Mouse (Mus musculus): ENCODE data around the gene Plekhs1. TPM values are rescaled to one million over a fixed set of nuclear protein-coding genes. Genes with fewer than 3 reads are reported as not detected.

Plekhs1 gene
- polyA plus RNA-seq, 1 experiment from 2014 or later, result 0.09 TPM

DNA sequence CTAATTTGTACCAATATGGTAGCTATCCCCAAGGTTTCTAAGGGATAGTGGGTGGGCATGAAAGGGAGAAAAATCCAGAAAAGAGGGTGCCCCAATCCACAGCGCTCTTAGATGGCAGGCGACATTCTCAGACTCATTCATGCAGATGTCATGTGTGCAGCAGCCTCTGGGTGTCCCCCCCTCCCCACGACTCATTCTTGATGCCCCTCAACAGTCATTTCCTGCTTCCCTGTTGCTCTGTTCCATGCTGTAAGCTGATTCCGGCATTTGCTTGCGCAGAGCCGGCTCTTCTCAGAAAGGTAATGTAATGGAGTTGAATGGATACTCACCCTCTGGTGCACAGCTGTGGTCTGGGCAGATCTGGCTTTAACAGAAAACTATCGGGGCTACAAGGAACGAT is 31.1 kb upstream of the Plekhs1 start:
- no peaks in the 10 kb centered on the region for H3K4me1 ChIP-seq (ENCODE audit: control insufficient read depth, insufficient read depth, low read length)
- DNase-seq (ENCODE audit: low spot score) (no peak), ATAC-seq (ENCODE audit: insufficient read depth, low FRiP score, low TSS enrichment) (no peak)
- no peak overlapping the region for H3K4me2 ChIP-seq (ENCODE audit: low read depth)
- WGBS, result 75% methylated on average over 8 of the region's 8 CpGs
- H3K9me3 ChIP-seq (ENCODE audit: control insufficient read depth, low read length), result no peaks in the 10 kb centered on the region
- no peak overlapping the region for H3K4me3 ChIP-seq (ENCODE audit: low read depth, low read length)
- H3K27me3 ChIP-seq (ENCODE audit: control insufficient read depth, insufficient read depth, low read length), result no peaks in the 10 kb centered on the region
- H3K36me3 ChIP-seq (ENCODE audit: control insufficient read depth, insufficient read depth, low read length), result no peaks in the 10 kb centered on the region
- no peak overlapping the region for H3K27ac ChIP-seq (ENCODE audit: low read depth, low read length)
- no peak overlapping the region for H3K9ac ChIP-seq (ENCODE audit: low read length)

DNA sequence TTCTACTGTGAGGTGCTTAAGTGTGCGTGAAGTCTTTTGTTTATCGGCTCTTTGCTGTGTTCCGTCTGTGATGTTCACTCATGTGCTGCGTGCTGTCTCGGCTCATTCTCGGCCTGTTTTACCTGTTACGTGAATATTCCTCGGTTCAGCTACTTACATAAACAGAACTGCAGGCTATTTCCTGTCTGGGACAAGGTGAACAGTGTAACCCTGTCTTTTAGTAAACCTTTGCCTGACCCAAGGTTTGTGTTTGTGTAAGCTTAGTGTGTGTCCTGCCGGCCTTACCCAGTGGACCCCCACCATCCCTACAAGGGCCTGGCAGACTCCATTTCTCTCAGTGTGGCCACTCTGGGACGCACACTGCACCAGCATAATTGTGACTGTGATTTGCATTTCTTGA is 28.7 kb upstream of the Plekhs1 start:
- no peak overlapping the region for H3K4me3 ChIP-seq (ENCODE audit: low read depth, low read length)
- no peak overlapping the region for H3K4me2 ChIP-seq (ENCODE audit: low read depth)
- H3K36me3 ChIP-seq (ENCODE audit: control insufficient read depth, insufficient read depth, low read length), result no peaks in the 10 kb centered on the region
- H3K9ac ChIP-seq (ENCODE audit: low read length), result no peak overlapping the region
- no peaks in the 10 kb centered on the region for H3K4me1 ChIP-seq (ENCODE audit: control insufficient read depth, insufficient read depth, low read length)
- DNase-seq (ENCODE audit: low spot score), result no peak
- no peak for ATAC-seq (ENCODE audit: insufficient read depth, low FRiP score, low TSS enrichment)
- no peaks in the 10 kb centered on the region for H3K27me3 ChIP-seq (ENCODE audit: control insufficient read depth, insufficient read depth, low read length)
- 80% methylated on average over 10 of the region's 10 CpGs for WGBS
- no peaks in the 10 kb centered on the region for H3K9me3 ChIP-seq (ENCODE audit: control insufficient read depth, low read length)
- no peak overlapping the region for H3K27ac ChIP-seq (ENCODE audit: low read depth, low read length)

DNA sequence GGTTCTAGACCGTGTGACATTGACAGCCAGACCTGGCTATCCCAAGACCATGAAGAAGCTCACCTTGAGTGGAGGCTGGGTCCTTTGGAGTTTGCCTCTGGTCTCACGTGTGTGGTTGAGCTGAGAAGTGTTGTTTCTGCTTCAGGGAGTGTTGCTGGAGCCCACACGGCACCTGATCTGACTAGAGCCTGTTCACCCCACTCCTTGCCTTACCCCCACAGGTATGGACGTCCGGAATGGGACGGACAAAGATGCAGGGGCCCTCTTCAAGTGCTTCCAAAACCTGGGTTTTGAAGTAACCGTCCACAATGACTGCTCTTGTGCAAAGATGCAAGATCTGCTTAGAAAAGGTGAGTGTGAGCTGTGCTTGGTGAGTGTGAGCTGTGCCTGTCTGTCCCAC is 27.9 kb upstream of the Plekhs1 start:
- DNase-seq (ENCODE audit: low spot score), result no peak
- Histone ChIP-seq H3K27me3 (ENCODE audit: control insufficient read depth, insufficient read depth, low read length) (no peaks in the 10 kb centered on the region), H3K9me3 (ENCODE audit: control insufficient read depth, low read length) (no peaks in the 10 kb centered on the region), H3K4me3 (ENCODE audit: low read depth, low read length) (no peak overlapping the region), H3K9ac (ENCODE audit: low read length) (no peak overlapping the region), H3K36me3 (ENCODE audit: control insufficient read depth, insufficient read depth, low read length) (no peaks in the 10 kb centered on the region), H3K4me1 (ENCODE audit: control insufficient read depth, insufficient read depth, low read length) (no peaks in the 10 kb centered on the region), H3K4me2 (ENCODE audit: low read depth) (no peak overlapping the region), H3K27ac (ENCODE audit: low read depth, low read length) (no peak overlapping the region)
- no peak for ATAC-seq (ENCODE audit: insufficient read depth, low FRiP score, low TSS enrichment)
- WGBS, result 88% methylated on average over 7 of the region's 7 CpGs

DNA sequence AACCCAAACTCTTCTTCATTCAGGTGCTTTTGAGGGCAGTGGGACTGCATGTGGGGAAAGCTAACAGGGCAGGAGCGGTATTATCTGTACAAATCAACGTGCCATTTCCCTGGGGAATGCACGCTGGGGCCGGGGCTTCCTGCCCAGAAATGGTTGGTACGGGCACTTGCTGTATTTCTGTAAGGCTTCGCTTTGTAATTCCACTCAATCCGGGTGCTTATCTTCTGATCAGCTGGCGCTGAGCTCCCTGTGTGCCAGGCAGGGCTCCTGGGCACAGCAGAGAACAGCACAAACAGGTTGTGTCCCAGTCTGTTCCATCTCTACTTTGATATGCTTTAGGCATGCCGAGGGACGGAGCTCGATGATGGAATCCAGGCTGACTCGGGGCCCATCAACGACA is 25.1 kb upstream of the Plekhs1 start:
- Histone ChIP-seq H3K4me1 (ENCODE audit: control insufficient read depth, insufficient read depth, low read length) (no peaks in the 10 kb centered on the region), H3K36me3 (ENCODE audit: control insufficient read depth, insufficient read depth, low read length) (no peaks in the 10 kb centered on the region), H3K4me2 (ENCODE audit: low read depth) (no peak overlapping the region), H3K27ac (ENCODE audit: low read depth, low read length) (no peak overlapping the region), H3K4me3 (ENCODE audit: low read depth, low read length) (no peak overlapping the region), H3K9me3 (ENCODE audit: control insufficient read depth, low read length) (no peaks in the 10 kb centered on the region), H3K27me3 (ENCODE audit: control insufficient read depth, insufficient read depth, low read length) (no peaks in the 10 kb centered on the region), H3K9ac (ENCODE audit: low read length) (no peak overlapping the region)
- DNase-seq (ENCODE audit: low spot score) (no peak), ATAC-seq (ENCODE audit: insufficient read depth, low FRiP score, low TSS enrichment) (no peak)
- 93% methylated on average over 13 of the region's 13 CpGs for WGBS

DNA sequence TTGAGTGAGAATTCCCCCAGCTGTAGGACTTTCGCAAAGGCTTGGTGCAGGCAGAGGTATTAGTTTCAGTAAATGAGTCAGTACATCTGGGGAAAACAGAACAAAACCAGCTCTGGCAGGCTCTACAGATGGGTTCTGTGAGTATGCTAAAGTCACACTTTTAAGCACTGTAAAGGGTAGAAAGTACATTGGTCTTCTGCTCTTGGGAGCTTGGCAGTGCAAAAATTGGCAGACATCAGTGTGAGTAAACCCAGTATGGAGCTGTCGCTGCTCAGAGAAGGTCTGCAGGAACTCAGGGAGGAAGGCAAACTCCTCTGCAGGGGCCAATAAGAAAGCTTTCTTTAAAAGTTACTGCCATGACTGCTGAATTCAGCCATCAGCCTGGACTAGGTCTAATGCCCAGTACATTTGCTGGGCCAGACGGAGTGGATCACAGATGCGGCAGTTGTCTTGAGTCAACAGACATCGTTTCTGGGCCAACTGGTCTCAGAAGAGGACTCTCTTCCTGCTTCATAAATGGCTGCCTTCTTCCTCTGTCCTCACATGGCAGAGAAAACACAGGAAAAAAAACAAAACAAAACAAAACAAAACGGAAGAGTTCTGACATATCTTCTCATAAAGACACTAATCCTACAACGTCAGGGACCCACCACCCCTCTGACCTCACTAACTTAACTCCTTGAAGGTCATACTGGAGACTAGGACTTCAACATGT is 22.9 kb upstream of the Plekhs1 start:
- no peaks in the 10 kb centered on the region for H3K36me3 ChIP-seq (ENCODE audit: control insufficient read depth, insufficient read depth, low read length)
- H3K4me1 ChIP-seq (ENCODE audit: control insufficient read depth, insufficient read depth, low read length), result no peaks in the 10 kb centered on the region
- H3K27me3 ChIP-seq (ENCODE audit: control insufficient read depth, insufficient read depth, low read length), result no peaks in the 10 kb centered on the region
- 83% methylated on average over 7 of the region's 7 CpGs for WGBS
- no peak overlapping the region for H3K4me3 ChIP-seq (ENCODE audit: low read depth, low read length)
- no peak overlapping the region for H3K4me2 ChIP-seq (ENCODE audit: low read depth)
- H3K9me3 ChIP-seq (ENCODE audit: control insufficient read depth, low read length), result no peaks in the 10 kb centered on the region
- H3K27ac ChIP-seq (ENCODE audit: low read depth, low read length), result no peak overlapping the region
- DNase-seq (ENCODE audit: low spot score) (no peak), ATAC-seq (ENCODE audit: insufficient read depth, low FRiP score, low TSS enrichment) (no peak)
- no peak overlapping the region for H3K9ac ChIP-seq (ENCODE audit: low read length)

DNA sequence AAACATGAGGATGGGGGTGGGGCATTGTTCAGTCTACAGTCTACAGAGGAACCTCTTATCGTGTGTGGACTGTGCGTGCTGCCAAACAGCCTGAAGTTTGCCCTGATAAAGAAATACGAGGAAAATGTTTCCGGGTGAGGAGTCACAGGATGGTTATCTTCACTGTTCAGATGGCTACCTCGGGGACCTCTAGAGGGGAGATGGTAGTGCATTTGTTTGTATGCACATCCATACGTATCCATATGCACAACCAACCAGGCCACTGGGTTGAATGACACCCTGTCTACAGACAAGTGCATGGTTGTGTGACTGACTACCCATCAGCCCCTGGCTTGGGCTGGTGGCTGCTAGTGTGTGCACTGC is 22.4 kb upstream of the Plekhs1 start:
- WGBS, result 92% methylated on average over 6 of the region's 6 CpGs

DNA sequence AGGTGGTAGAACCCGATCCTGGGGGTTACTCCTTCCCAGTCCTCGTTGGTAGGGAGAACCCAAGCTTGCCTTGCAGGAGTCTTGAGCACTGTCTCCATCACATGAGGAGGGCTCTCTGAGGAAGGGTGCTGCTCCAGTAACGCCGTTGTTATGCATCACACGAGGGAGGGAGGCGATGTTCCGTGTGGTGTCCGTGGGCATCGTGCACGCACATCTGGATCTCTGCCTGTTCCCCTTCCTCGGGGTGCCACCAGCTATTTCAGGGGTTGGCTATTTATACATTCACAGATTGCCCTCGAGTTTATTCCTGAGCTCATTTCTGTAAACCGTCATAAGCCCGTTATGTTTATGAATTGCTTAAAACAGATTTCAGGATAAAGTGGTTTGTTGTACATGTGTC is 18.0 kb upstream of the Plekhs1 start:
- H3K4me2 ChIP-seq (ENCODE audit: low read depth), result no peak overlapping the region
- no peak overlapping the region for H3K27ac ChIP-seq (ENCODE audit: low read depth, low read length)
- H3K27me3 ChIP-seq (ENCODE audit: control insufficient read depth, insufficient read depth, low read length), result no peaks in the 10 kb centered on the region
- no peak for ATAC-seq (ENCODE audit: insufficient read depth, low FRiP score, low TSS enrichment)
- WGBS, result 90% methylated on average over 14 of the region's 14 CpGs
- no peaks in the 10 kb centered on the region for H3K9me3 ChIP-seq (ENCODE audit: control insufficient read depth, low read length)
- no peaks in the 10 kb centered on the region for H3K4me1 ChIP-seq (ENCODE audit: control insufficient read depth, insufficient read depth, low read length)
- H3K36me3 ChIP-seq (ENCODE audit: control insufficient read depth, insufficient read depth, low read length), result no peaks in the 10 kb centered on the region
- H3K4me3 ChIP-seq (ENCODE audit: low read depth, low read length), result no peak overlapping the region
- no peak overlapping the region for H3K9ac ChIP-seq (ENCODE audit: low read length)
- no peak for DNase-seq (ENCODE audit: low spot score)

More for the DNA sequence above, 22.4 kb upstream of the Plekhs1 start:
- ATAC-seq (ENCODE audit: insufficient read depth, low FRiP score, low TSS enrichment) (no peak), DNase-seq (ENCODE audit: low spot score) (no peak)
- Histone ChIP-seq H3K36me3 (ENCODE audit: control insufficient read depth, insufficient read depth, low read length) (no peaks in the 10 kb centered on the region), H3K4me3 (ENCODE audit: low read depth, low read length) (no peak overlapping the region), H3K4me1 (ENCODE audit: control insufficient read depth, insufficient read depth, low read length) (no peaks in the 10 kb centered on the region), H3K9ac (ENCODE audit: low read length) (no peak overlapping the region), H3K27ac (ENCODE audit: low read depth, low read length) (no peak overlapping the region), H3K4me2 (ENCODE audit: low read depth) (no peak overlapping the region), H3K27me3 (ENCODE audit: control insufficient read depth, insufficient read depth, low read length) (no peaks in the 10 kb centered on the region), H3K9me3 (ENCODE audit: control insufficient read depth, low read length) (no peaks in the 10 kb centered on the region)

DNA sequence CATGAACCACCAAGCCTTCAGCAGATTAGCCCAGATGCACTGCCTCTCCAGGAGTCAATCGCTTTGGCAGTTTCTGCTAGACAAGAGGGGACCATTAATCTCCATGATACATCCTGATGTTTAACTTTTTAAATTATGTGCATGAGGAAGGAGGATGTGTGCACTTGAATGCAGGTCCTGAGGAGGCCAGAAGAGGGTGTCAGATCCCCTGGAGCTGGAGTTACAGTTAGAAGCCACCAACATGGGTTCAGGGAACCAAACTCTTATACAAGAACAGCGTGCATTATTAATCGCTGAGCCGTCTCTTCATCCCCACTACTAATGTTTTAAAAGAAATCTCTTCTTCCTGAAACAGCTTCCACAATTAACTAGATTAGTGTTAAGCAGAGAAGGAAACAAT is 12.7 kb upstream of the Plekhs1 start:
- H3K9me3 ChIP-seq (ENCODE audit: control insufficient read depth, low read length), result no peaks in the 10 kb centered on the region
- no peak overlapping the region for H3K4me2 ChIP-seq (ENCODE audit: low read depth)
- 96% methylated on average over 4 of the region's 4 CpGs for WGBS
- H3K36me3 ChIP-seq (ENCODE audit: control insufficient read depth, insufficient read depth, low read length), result no peaks in the 10 kb centered on the region
- no peak for ATAC-seq (ENCODE audit: insufficient read depth, low FRiP score, low TSS enrichment)
- H3K27ac ChIP-seq (ENCODE audit: low read depth, low read length), result no peak overlapping the region
- no peaks in the 10 kb centered on the region for H3K27me3 ChIP-seq (ENCODE audit: control insufficient read depth, insufficient read depth, low read length)
- no peak overlapping the region for H3K4me3 ChIP-seq (ENCODE audit: low read depth, low read length)
- DNase-seq (ENCODE audit: low spot score), result no peak
- H3K4me1 ChIP-seq (ENCODE audit: control insufficient read depth, insufficient read depth, low read length), result no peaks in the 10 kb centered on the region
- no peak overlapping the region for H3K9ac ChIP-seq (ENCODE audit: low read length)

DNA sequence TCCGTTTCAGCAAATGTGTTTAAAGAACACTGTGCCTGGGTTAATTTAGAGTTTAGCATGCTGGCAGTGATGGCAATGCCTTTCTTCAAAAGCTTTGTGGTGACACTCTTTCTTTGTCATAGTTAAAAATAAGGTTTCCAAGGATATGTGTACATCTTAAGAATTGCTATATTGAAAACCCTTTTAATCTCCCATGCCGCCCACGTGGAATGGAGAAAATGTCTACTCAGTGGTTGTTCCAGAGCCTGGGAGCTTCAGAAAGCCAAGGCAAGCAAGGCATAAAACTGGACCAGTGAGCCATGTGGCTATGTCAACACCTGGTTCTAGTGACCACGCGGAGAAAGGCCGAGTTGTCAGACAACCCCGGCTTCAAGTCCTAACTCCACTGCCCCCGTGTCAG is 11.9 kb upstream of the Plekhs1 start:
- Histone ChIP-seq H3K4me3 (ENCODE audit: low read depth, low read length) (no peak overlapping the region), H3K27ac (ENCODE audit: low read depth, low read length) (no peak overlapping the region), H3K36me3 (ENCODE audit: control insufficient read depth, insufficient read depth, low read length) (no peaks in the 10 kb centered on the region), H3K4me2 (ENCODE audit: low read depth) (no peak overlapping the region), H3K9me3 (ENCODE audit: control insufficient read depth, low read length) (no peaks in the 10 kb centered on the region), H3K4me1 (ENCODE audit: control insufficient read depth, insufficient read depth, low read length) (no peaks in the 10 kb centered on the region), H3K27me3 (ENCODE audit: control insufficient read depth, insufficient read depth, low read length) (no peaks in the 10 kb centered on the region), H3K9ac (ENCODE audit: low read length) (no peak overlapping the region)
- 92% methylated on average over 8 of the region's 8 CpGs for WGBS
- DNase-seq (ENCODE audit: low spot score) (no peak), ATAC-seq (ENCODE audit: insufficient read depth, low FRiP score, low TSS enrichment) (no peak)

Data from neural tube, embryonic 11.5 days (tissue).